Mouse (Mus musculus) spleen, adult 2 months (tissue): Measurements from ENCODE around the gene Itgb5.

Experiments
- CTCF ChIP-seq: fragments of 200-500 bp; IDR thresholded peaks from 2 replicates; pipeline ENCODE4 v1.5.1; 2011; ENCODE audit warnings: mild to moderate bottlenecking, inconsistent platforms; ENCODE audit not compliant: insufficient read depth, insufficient read length, insufficient replicate concordance; ENCODE audit errors: extremely low read depth
- POLR2A ChIP-seq: fragments of 200-500 bp; IDR thresholded peaks from 2 replicates; pipeline ENCODE4 v1.6.1; 2011; ENCODE audit warnings: low read depth, low read length, inconsistent platforms

GRCm38 (mm10) chr16:33954793-33955192, 125.3 kb downstream of the Itgb5 start:
- TF ChIP-seq CTCF (no peak), POLR2A (no peak)
